Mouse (Mus musculus) forebrain, embryonic 15.5 days (tissue): Measurements from ENCODE around the gene Urah. TPM values are rescaled to one million over a fixed set of nuclear protein-coding genes. Genes with fewer than 3 reads are reported as not detected.
A peak's percentile ranks its signal among the peaks of the same experiment; 100 is the strongest.

Source experiments
- ATAC-seq: fragments of 200-750 bp; cut with Nextera tagmentation; replicated peaks from 2 replicates; pipeline ENCODE4 v1.8.0; 2017; ENCODE audit warnings: mild to moderate bottlenecking, moderate TSS enrichment, moderate library complexity
- H3K27ac ChIP-seq: fragments of 300-500 bp; sonication (generic); replicated peaks from 2 replicates; pipeline ENCODE4 v1.5.1; 2015; ENCODE audit warnings: mild to moderate bottlenecking, inconsistent platforms
- H3K27me3 ChIP-seq: fragments of 300-500 bp; sonication (generic); 2 replicates; pipeline ENCODE4 v1.6.1; 2015; ENCODE audit warnings: inconsistent platforms
- H3K36me3 ChIP-seq: fragments of 300-500 bp; sonication (generic); 2 replicates; pipeline ENCODE4 v1.6.1; 2015; ENCODE audit warnings: mild to moderate bottlenecking, inconsistent platforms
- H3K4me1 ChIP-seq: fragments of 300-500 bp; sonication (generic); 2 replicates; pipeline ENCODE4 v1.6.1; 2015; ENCODE audit warnings: inconsistent platforms
- H3K4me2 ChIP-seq: fragments of 300-500 bp; sonication (generic); replicated peaks from 2 replicates; pipeline ENCODE4 v1.6.1; 2015; ENCODE audit warnings: mild to moderate bottlenecking, inconsistent platforms
- H3K4me3 ChIP-seq: fragments of 300-500 bp; sonication (generic); 2 replicates; pipeline ENCODE4 v1.5.1; 2015; ENCODE audit warnings: mild to moderate bottlenecking, inconsistent platforms
- H3K9ac ChIP-seq: fragments of 300-500 bp; sonication (generic); replicated peaks from 2 replicates; pipeline ENCODE4 v1.6.1; 2015; ENCODE audit warnings: mild to moderate bottlenecking, inconsistent platforms
- H3K9me3 ChIP-seq: fragments of 300-500 bp; sonication (generic); 2 replicates; pipeline ENCODE4 v1.6.1; 2016; ENCODE audit warnings: inconsistent platforms
- WGBS: fragments of 180-500 bp; shearing (Covaris S2); methylation state at CpG from one replicate; pipeline ENCODE4 v1.1.7; 2015; ENCODE audit warnings: mixed read lengths; 5-methylcytosine and 5-hydroxymethylcytosine counted together
- polyA plus RNA-seq: library from polyadenylated mRNA; unstranded; fragments of >200 nt; fragmentation: Nextera tagmentation; extraction: Ambion mirVana; gene quantifications from 2 replicates; pipeline ENCODE4 v1.2.1, GENCODE M21; 2015

The Urah gene
- polyA plus RNA-seq, 1 experiment from 2014 or later: not detected

- peaks cover 3% of the 10 kb centered on the region; the same call in 1 of the 2 replicates for H3K4me1 ChIP-seq
- H3K9me3 ChIP-seq: no peaks in the 10 kb centered on the region
- WGBS: 29% methylated on average over 14 of the region's 14 CpGs
- peak; percentile 85 for ATAC-seq
- no peak within 1 kb of the TSS for H3K27ac ChIP-seq
- H3K9ac ChIP-seq: no peak within 1 kb of the TSS
- H3K27me3 ChIP-seq: peaks cover 3% of the 10 kb centered on the region; the same call in 1 of the 2 replicates
- H3K4me2 ChIP-seq: no peak within 1 kb of the TSS; the same call in 1 of the 2 replicates
- no peak within 1 kb of the TSS for H3K4me3 ChIP-seq
- no peaks in the 10 kb centered on the region for H3K36me3 ChIP-seq
Measured at GRCm38 (mm10) chr7:140844905-140845665, 10.3 kb downstream of the Urah start, which contains the start of gene Scgb1c1. Gene Scgb1c1 (plus strand): TSS chr7:140845547.

GRCm38 (mm10) chr7:140845683-140846082, 10.9 kb downstream of the Urah start:
- 75% methylated on average over 4 of the region's 4 CpGs for WGBS
- H3K9me3 ChIP-seq: no peaks in the 10 kb centered on the region
- no peak for ATAC-seq
- H3K9ac ChIP-seq: no peak overlapping the region
- H3K27ac ChIP-seq: no peak overlapping the region
- no peaks in the 10 kb centered on the region for H3K36me3 ChIP-seq
- peaks cover 3% of the 10 kb centered on the region; the same call in 1 of the 2 replicates for H3K27me3 ChIP-seq
- H3K4me1 ChIP-seq: peaks cover 3% of the 10 kb centered on the region; the same call in 1 of the 2 replicates
- H3K4me3 ChIP-seq: no peak overlapping the region
- no peak overlapping the region for H3K4me2 ChIP-seq

GRCm38 (mm10) chr7:140846676-140847075, 11.9 kb downstream of the Urah start:
- no peak for ATAC-seq
- Histone ChIP-seq H3K9ac (no peak overlapping the region), H3K9me3 (no peaks in the 10 kb centered on the region), H3K27ac (no peak overlapping the region), H3K4me3 (no peak overlapping the region), H3K36me3 (peaks cover 3% of the 10 kb centered on the region; the same call in 1 of the 2 replicates), H3K27me3 (peaks cover 3% of the 10 kb centered on the region; the same call in 1 of the 2 replicates), H3K4me1 (peaks cover 3% of the 10 kb centered on the region; the same call in 1 of the 2 replicates), H3K4me2 (no peak overlapping the region)
- WGBS: 84% methylated on average over 10 of the region's 10 CpGs

GRCm38 (mm10) chr7:140847755-140848580, 13.2 kb downstream of the Urah start, which contains the start of gene Odf3:
Gene Odf3 (plus strand): TSS chr7:140847805.
- Histone ChIP-seq H3K36me3 (peaks cover 13% of the 10 kb centered on the region), H3K4me1 (peaks cover 3% of the 10 kb centered on the region; the same call in 1 of the 2 replicates), H3K27ac (no peak within 1 kb of the TSS), H3K9me3 (no peaks in the 10 kb centered on the region), H3K9ac (no peak within 1 kb of the TSS), H3K27me3 (no peaks in the 10 kb centered on the region; the same call in 1 of the 2 replicates), H3K4me3 (no peak within 1 kb of the TSS), H3K4me2 (no peak within 1 kb of the TSS)
- 62% methylated on average over 11 of the region's 11 CpGs for WGBS
- no peak for ATAC-seq

GRCm38 (mm10) chr7:140848591-140848990, 13.8 kb downstream of the Urah start:
- Histone ChIP-seq H3K9me3 (no peaks in the 10 kb centered on the region), H3K4me3 (no peak overlapping the region), H3K4me2 (no peak overlapping the region), H3K27me3 (no peaks in the 10 kb centered on the region; the same call in 1 of the 2 replicates), H3K9ac (no peak overlapping the region), H3K4me1 (peaks cover 3% of the 10 kb centered on the region; the same call in 1 of the 2 replicates), H3K27ac (no peak overlapping the region), H3K36me3 (peaks cover 20% of the 10 kb centered on the region)
- 89% methylated on average over 10 of the region's 10 CpGs for WGBS
- no peak for ATAC-seq

DNA sequence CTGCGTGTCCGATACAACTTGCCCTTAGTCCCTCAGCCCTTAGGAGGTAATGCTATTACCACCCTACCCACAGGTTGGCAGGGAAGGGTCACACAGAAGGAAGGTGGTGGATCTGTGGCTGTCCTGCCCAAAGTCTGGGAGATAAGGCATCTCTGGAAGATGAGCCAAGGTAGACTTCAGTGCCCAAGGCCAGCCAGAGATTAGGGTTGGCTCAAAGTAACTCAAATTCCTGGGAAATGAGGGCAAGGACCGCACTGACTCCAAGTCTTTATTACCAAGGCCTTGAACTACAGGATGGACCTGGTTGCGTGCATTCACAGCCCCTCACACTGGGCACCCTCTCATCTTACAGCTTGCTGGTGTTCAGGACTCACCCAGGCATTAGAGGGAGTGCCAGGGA, 17.1 kb downstream of the Urah start:
- H3K4me1 ChIP-seq: peaks cover 13% of the 10 kb centered on the region
- H3K27me3 ChIP-seq: no peaks in the 10 kb centered on the region
- H3K9ac ChIP-seq: no peak overlapping the region
- H3K9me3 ChIP-seq: no peaks in the 10 kb centered on the region
- ATAC-seq: no peak
- peaks cover 27% of the 10 kb centered on the region for H3K36me3 ChIP-seq
- 93% methylated on average over 4 of the region's 4 CpGs for WGBS
- no peak overlapping the region for H3K4me2 ChIP-seq
- H3K4me3 ChIP-seq: no peak overlapping the region
- H3K27ac ChIP-seq: no peak overlapping the region

- Histone ChIP-seq H3K4me2 (no peak overlapping the region), H3K4me1 (peaks cover 18% of the 10 kb centered on the region), H3K4me3 (no peak overlapping the region), H3K36me3 (peaks cover 27% of the 10 kb centered on the region), H3K9ac (no peak overlapping the region), H3K9me3 (no peaks in the 10 kb centered on the region), H3K27ac (no peak overlapping the region), H3K27me3 (no peaks in the 10 kb centered on the region)
- no peak for ATAC-seq
- 84% methylated on average over 9 of the region's 9 CpGs for WGBS
Measured at GRCm38 (mm10) chr7:140853386-140853785, 18.6 kb downstream of the Urah start.

DNA sequence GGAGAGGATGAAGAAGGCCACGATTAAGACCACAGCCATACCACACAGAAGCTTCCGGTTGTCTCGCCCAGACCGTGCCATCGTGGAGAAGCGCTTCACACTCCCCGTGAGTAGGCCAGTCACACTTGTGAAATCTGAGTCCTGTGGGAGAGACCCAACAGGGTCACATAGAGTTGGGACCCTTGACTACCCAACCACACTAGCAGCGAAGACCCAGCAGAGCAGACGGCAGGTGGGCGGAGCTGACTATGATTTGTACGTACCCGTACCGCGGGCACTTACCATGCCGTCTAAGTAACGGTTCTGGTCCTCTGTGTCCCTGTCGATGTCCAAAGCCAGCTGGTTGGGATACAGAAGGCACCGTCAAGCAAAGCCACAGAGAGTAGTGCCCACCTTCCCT, 19.7 kb downstream of the Urah start:
- WGBS: 93% methylated on average over 18 of the region's 18 CpGs
- H3K4me2 ChIP-seq: no peak overlapping the region

DNA sequence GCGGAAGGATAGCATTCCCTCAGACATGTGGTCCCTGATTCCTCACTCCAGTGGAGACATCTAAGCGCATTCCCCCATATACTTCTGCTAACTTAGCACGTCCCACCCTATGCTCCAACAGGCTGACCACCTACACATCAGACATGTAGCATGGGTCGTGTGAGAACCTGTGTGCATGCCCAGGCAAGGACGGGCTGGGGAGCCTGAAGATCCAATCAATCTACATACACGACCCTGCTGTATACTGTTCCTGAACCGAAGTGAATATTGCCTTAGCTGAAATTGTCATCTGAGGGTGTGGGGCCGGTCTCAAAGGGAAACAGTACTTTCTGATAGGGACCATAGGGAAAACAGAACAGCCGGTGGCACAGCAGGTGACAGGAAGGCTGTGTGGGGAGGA, 20.4 kb downstream of the Urah start:
- no peak for ATAC-seq
- peaks cover 32% of the 10 kb centered on the region for H3K36me3 ChIP-seq

More for the DNA sequence above, 19.7 kb downstream of the Urah start:
- H3K9me3 ChIP-seq: no peaks in the 10 kb centered on the region
- H3K27ac ChIP-seq: no peak overlapping the region
- peaks cover 29% of the 10 kb centered on the region for H3K4me1 ChIP-seq
- peaks cover 29% of the 10 kb centered on the region for H3K36me3 ChIP-seq
- no peak overlapping the region for H3K9ac ChIP-seq
- ATAC-seq: no peak
- H3K27me3 ChIP-seq: no peaks in the 10 kb centered on the region
- no peak overlapping the region for H3K4me3 ChIP-seq

GRCm38 (mm10) chr7:140855860-140856784, 21.3 kb downstream of the Urah start, which contains the start of gene Gm45785:
Gene Gm45785 (minus strand): TSS chr7:140856331.
- H3K27ac ChIP-seq: peak within 1 kb of the TSS; percentile 92
- ATAC-seq: peak; percentile 75
- H3K27me3 ChIP-seq: no peaks in the 10 kb centered on the region
- no peaks in the 10 kb centered on the region for H3K9me3 ChIP-seq
- peak within 1 kb of the TSS; percentile 86 for H3K4me2 ChIP-seq
- WGBS: 2% methylated on average over 51 of the region's 51 CpGs
- peak within 1 kb of the TSS; percentile 78 for H3K9ac ChIP-seq
- peak within 1 kb of the TSS; percentile 68 for H3K4me3 ChIP-seq
- peaks cover 38% of the 10 kb centered on the region for H3K36me3 ChIP-seq
- peaks cover 32% of the 10 kb centered on the region for H3K4me1 ChIP-seq

More for the DNA sequence above, 20.4 kb downstream of the Urah start:
- Histone ChIP-seq H3K4me1 (peaks cover 32% of the 10 kb centered on the region), H3K4me3 (peak overlapping the region; percentile 68), H3K9me3 (no peaks in the 10 kb centered on the region), H3K9ac (peak overlapping the region; percentile 78), H3K27me3 (no peaks in the 10 kb centered on the region), H3K27ac (no peak overlapping the region), H3K4me2 (peak overlapping the region; percentile 86)
- 79% methylated on average over 9 of the region's 9 CpGs for WGBS
